Mouse (Mus musculus) naive thymus-derived CD4-positive, alpha-beta T cell, adult 2 months (primary cell): Measurements from ENCODE around the gene Frmd8.
"Not testable (repeated sequence)": the region's sequence is repeated elsewhere in the genome, so short reads cannot be mapped to it uniquely, and the experiment has no call there.

Experiments used
- DNase-seq: peaks from one replicate; pipeline ENCODE4 v3.0.0-alpha.2; 2011; ENCODE audit warnings: low read depth

The Frmd8 gene

DNA sequence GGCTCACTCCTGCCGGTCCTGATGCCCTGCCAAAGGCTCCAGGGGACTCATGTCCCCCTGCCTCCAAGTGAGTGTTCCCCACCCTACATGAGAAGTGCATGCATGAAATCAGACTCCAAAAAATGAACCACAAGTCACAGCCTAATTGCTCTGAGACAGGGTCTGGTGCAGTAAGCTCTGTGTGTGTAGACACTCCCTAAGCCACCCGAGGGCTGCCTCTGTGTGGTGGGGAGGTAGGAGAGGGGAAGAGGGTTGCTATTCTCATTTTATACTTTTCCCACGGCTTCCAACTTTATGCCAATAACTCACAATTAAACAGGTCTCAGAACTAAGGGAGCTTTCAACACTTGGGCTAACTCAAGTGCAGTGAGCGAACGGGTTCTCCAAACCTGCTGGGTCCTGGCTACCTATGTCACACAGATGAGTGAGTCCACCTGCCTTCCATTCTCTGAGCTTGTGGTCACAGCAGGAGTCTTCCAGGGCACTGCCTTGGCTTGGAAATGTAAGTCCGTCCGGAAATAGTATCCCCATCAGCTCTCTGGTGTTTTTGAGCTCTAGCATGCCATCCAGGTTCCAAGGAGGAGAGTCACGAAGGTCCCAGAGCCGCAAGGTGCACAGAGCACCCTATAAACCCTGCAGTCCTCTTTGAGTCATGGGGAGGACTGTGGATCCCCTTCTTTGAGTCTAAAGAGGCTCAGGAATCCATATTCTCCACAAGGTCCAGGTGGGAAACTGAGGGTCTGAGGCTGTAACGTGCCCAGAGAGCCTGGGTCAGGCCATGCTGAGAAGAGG, 50.1 kb downstream of the Frmd8 start:
- DNase-seq: no peak

GRCm38 (mm10) chr19:5824043-5824825, 50.8 kb downstream of the Frmd8 start:
- peak; percentile 40 for DNase-seq

- DNase-seq: peak; percentile 73
Measured at GRCm38 (mm10) chr19:5823266-5823839, 51.7 kb downstream of the Frmd8 start.

DNA sequence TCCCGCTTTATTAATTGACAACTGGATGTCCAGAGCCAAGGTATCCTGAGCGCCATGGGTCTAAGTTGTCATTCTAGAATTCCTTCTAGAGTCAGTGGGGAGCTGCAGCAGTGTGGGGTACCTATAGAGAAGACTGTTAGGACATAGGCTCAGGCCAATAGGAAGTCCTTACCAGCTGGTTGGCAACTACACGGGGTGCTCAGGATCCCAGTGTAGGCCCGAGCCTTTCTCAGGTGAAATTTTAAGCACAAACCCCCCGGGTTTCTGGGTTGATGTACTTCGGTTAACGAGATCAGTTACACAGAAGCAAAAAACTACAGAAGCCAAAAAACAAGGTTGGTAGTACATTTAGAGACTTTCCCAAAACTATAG, 52.3 kb downstream of the Frmd8 start:
- DNase-seq: no peak

DNA sequence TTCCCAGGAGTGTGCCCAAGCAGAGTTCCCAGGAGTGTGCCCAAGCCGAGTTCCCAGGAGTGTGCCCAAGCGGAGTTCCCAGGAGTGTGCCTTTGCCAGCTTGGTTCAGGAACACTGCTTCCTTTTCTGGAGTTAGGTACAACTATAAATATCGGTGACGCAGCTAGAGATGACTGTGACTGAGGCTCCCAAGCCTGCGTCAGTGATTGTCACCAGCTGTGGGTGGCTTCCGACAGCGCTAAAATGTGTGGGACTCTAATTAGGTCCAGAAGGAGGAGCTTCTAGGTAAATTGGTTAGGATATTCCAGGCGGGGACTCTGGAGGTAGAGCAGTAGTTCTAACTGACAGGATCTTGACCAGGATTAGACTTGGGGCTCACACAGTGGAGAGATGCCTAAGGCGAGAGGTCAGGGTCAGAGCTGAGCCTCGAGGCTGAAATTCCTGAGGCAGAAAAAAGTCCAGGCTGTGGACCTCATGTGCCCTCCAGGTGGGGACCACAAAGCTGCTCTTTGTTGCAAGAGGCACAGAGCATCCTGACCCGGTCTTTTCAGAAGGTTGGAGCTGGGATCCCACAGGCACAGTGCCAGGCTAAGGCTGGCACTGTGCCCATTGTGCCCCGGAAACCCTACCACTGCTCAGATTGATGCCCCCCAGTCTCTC, 52.8 kb downstream of the Frmd8 start:
- no peak for DNase-seq

DNA sequence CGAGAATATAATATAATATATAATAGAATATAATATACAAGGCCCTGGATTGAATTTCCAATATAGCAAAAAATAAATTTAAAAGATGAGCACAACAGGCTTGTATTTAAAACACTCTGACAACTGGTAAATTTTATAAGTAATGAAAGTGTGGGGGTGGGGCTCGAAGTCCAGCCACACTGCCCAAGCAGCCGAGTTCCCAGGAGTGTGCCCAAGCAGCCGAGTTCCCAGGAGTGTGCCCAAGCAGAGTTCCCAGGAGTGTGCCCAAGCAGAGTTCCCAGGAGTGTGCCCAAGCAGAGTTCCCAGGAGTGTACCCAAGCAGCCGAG, 53.3 kb downstream of the Frmd8 start:
- no peak for DNase-seq

DNA sequence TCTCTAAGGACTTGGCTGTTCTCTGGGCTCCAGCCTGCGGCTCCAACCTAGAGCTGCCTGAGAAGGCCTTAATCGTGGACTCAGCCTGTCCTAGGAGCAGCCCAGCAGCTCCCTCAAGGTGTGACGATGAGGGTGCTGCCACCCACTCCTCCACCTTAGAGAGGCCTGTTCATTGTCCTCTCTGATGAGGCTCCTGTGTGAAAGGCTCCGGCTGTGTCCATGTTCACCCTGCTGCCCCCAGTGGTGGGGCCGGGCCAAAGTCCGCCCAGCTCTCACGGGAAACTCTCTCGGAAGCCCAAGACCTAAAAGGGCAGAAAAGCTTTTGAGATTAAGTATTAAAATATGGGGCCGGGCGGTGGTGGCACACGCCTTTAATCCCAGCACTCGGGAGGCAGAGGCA, 55.5 kb downstream of the Frmd8 start:
- no peak for DNase-seq

GRCm38 (mm10) chr19:5818590-5818977, 56.5 kb downstream of the Frmd8 start:
- DNase-seq: no peak

DNA sequence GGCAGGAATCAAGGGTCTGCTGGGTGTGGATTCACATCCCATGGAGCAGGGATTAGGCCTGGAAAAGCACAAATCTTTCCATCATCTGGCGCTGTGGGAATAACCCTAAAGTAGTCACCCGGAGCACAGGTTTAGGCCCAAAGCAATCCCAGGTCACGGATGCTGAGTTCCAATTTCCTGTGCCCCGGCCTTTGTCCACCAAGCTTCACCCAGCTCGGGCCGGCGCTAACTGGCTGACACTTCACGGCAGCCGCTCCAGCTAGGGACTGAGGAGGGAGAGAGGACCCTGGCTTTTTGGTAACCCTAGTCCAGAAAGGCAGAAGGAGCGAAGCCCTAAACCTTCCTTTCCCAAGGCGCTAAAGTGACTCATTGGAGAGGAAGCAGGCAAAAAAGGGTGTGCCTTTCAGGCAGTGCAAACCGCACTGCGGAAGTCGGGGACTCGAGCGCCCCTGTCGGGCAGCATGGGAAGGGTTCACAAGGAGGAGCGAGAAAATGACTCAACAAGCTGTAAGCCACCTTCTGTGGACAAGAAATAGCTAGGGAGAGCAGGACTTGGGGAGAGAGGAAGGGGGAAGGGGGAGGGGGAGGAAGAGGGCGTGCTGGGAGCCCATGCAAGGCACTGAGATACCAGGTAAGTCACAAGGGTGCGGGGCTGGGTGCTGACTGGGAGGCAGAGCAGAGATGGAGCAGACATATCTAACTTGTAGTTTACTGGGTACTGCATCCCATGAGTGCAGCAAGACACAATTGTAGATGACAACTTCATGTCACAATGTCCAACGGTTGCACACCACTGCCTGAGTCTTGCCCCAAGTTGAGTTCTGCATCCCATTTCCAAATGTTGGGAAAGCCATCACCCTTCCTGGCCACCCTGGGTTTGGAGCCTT, 57.1 kb downstream of the Frmd8 start:
- DNase-seq: peak; percentile 92

- peak; percentile 89 for DNase-seq
Measured at GRCm38 (mm10) chr19:5815928-5816327, 59.1 kb downstream of the Frmd8 start.

DNA sequence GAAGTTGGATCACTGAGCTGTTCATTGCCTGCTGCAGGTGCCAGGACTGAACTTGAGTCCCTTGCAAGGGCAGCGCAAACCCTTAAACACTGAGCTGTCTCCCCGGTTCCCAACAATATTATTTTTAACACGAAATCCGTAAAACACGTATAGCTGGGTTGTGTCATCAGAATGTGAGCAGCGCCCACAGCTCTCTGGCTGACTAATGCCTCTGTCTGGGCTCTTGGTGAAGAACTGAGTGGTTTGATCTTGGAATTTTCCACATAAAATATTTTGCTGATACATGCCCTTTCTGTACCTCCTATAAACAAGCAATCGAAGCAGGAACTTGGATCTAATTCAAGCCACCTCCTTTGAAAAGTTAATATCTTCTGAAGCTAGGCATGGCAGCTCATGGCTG, 60.1 kb downstream of the Frmd8 start:
- no peak for DNase-seq

- DNase-seq: not testable (repeated sequence)
Measured at GRCm38 (mm10) chr19:5814048-5814447, 61.0 kb downstream of the Frmd8 start.

DNA sequence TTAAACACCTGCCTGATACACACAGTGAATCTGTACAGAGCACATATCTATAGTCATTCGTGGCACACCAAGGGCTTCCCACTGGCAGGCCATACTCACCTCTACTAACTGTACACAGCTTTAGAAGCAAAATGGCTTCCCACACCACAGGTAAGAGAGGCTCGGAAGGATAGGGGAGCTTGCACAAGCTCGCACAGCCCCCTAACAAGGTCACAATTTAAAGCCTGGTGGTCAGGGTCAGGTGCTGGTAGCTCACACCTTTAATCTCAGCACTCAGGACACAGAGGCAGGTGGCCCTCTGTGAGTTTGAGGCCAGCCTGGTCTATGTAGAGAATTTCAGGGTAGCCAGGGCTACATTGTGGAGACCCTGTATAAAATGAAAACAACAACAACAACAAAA, 61.5 kb downstream of the Frmd8 start:
- no peak for DNase-seq

GRCm38 (mm10) chr19:5811771-5812504, 63.1 kb downstream of the Frmd8 start:
- DNase-seq: no peak

DNA sequence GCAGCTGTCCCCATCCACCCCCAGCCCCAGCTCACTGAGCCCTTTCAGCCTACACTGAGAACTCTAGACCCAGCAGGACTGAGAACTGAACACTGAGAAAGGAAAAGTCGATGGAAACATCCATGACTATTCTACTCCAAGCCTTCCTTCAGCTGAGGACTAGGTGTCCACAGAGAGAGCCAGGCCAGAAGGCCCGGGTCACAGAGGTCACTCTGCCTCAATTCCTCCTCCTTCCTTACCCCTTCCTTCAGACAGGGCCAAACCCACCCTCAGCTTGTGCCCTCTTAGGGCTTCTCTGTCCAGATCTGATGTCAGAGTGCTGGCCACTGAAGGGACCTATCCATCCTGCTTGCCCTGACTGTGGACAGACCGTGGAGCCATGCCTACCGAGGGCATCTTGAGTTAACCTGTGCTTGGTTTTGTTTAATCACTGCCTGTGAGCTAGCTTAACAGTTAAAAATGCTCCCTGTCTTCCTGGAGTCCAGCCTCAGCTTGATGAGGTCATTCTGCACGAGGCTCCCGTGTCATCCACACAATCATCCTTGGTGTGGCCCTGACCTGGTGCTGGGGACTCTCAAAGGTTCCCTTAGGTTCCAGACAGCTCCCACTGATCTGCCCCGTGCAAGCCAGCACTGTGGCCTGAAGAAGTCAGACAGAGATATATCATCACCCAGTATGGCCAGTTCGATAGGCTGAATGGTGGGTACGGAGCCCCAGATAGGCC, 64.1 kb downstream of the Frmd8 start:
- no peak for DNase-seq

GRCm38 (mm10) chr19:5810103-5810839, 64.8 kb downstream of the Frmd8 start:
- no peak for DNase-seq

GRCm38 (mm10) chr19:5809712-5810089, 65.4 kb downstream of the Frmd8 start:
- DNase-seq: no peak

DNA sequence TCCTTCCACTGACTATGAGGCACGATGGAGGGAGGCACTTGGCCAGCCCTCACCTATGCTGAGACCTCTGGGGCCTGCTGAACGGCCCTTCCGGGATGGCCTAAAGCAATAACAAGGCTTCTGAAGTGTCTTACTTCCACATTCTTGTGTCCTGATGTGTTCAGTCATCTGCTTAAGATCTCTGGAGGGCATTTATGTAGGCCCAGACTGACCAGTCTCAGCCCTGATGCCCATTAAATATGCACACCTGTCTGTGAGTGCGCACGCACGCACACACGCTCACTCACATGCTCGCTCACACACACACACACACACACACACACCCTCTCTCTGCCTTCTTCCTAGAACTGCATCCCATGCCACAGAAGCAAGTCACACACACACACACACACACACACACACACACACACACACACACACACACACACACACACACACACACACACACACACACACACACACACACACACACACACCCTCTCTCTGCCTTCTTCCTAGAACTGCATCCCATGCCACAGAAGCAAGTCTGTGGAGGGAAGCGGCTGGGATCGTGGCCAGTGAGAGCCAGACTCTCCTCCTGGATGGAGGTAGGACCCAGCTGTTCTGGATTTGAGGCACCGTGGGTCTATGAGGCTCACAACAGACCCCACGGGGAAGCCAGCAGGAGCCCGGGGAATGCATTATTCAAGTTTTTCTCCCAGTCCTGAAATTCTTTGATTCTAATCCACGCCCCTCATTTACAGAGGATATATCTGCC, 65.9 kb downstream of the Frmd8 start:
- DNase-seq: no peak

GRCm38 (mm10) chr19:5807740-5808139, 67.3 kb downstream of the Frmd8 start:
- no peak for DNase-seq
